24 mouse cellular contexts compared by ENCODE assay signal in the genomic region with DNA sequence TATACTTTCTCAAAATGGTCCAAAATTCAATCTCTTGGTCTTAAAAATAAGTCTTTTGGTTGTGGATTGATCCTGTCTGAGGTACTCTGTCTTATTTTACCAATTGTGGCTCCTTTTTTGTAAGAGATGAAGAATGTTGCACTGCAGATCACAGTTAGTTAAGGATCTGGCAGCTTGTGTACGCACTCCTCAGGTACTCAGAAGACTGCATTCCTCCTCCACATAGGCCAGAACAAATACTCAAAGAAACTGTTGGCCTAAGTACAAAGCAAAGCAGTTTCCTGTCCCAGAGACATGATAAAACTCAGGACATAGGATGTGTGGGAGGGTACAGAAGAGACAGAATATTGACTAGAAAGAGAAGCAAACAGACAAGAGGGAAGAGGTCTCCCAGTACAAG.
"Had no signal": no experiment of that assay in that cellular context is flagged by ENCODE, and none has a peak within 500 bp of the region (broad histone marks: within the 10 kb centered on the region; RNA-seq: fewer than 3 reads in every experiment).

No protein-coding gene starts in this region.

- DNase-seq: gastrocnemius, adult 2 months; gastrocnemius, postnatal 10 days; gastrocnemius, postnatal 25 days; heart, adult 18-20 months; heart, postnatal 10 days; heart, postnatal 4 days; kidney, adult 18-20 months; kidney, adult 8-10 months; kidney, postnatal 10 days; kidney, postnatal 25 days; kidney, postnatal 4 days had no signal

- H3K9me3 ChIP-seq: heart, embryonic 10.5 days; hindbrain, embryonic 10.5 days; hindbrain, embryonic 12.5 days; intestine, embryonic 15.5 days; limb, embryonic 10.5 days; limb, embryonic 12.5 days had no signal

- ATAC-seq: hindbrain, embryonic 16.5 days; inflammation-experienced regulatory T-cells, adult 6 months; intestine, embryonic 15.5 days; intestine, postnatal 0 days had no signal

- H3K4me2 ChIP-seq: heart, embryonic 12.5 days; hindbrain, embryonic 12.5 days; hindbrain, embryonic 14.5 days; intestine, embryonic 15.5 days; limb, embryonic 12.5 days had no signal

- H3K4me1 ChIP-seq: hindbrain, embryonic 10.5 days; hindbrain, embryonic 12.5 days; intestine, embryonic 15.5 days; limb, embryonic 10.5 days had no signal

- H3K27ac ChIP-seq: gastrocnemius, adult 2 months; hindbrain, embryonic 10.5 days; hindbrain, embryonic 12.5 days; hindbrain, embryonic 14.5 days; intestine, embryonic 15.5 days; layer of hippocampus, adult 2 months; left cerebral cortex, adult 2 months; limb, embryonic 10.5 days; limb, embryonic 12.5 days had no signal

- H3K36me3 ChIP-seq: heart, embryonic 10.5 days; heart, embryonic 12.5 days; hindbrain, embryonic 10.5 days; hindbrain, embryonic 12.5 days; intestine, embryonic 15.5 days; limb, embryonic 10.5 days; limb, embryonic 12.5 days had no signal

- H3K9ac ChIP-seq: heart, embryonic 12.5 days; hindbrain, embryonic 12.5 days; hindbrain, embryonic 14.5 days; intestine, embryonic 15.5 days; limb, embryonic 12.5 days had no signal

- H3K27me3 ChIP-seq: heart, embryonic 12.5 days; hindbrain, embryonic 12.5 days; intestine, embryonic 15.5 days; limb, embryonic 12.5 days had no signal

- H3K4me3 ChIP-seq: gastrocnemius, adult 2 months; heart, embryonic 10.5 days; heart, embryonic 12.5 days; hindbrain, embryonic 10.5 days; hindbrain, embryonic 12.5 days; intestine, embryonic 15.5 days; layer of hippocampus, adult 2 months; left cerebral cortex, adult 2 months; limb, embryonic 10.5 days; limb, embryonic 12.5 days had no signal
